Mouse (Mus musculus) liver, adult 2 months (tissue): ENCODE results near the gene R3hdml.

Source experiments
- CTCF ChIP-seq: fragments of 200-500 bp; IDR thresholded peaks from 2 replicates; pipeline ENCODE4 v1.5.1; 2011; ENCODE audit warnings: low read depth, low read length, control low read depth
- POLR2A ChIP-seq: fragments of 200-500 bp; IDR thresholded peaks from 2 replicates; pipeline ENCODE4 v1.6.1; 2011; ENCODE audit warnings: low read length, control low read depth; ENCODE audit not compliant: insufficient read depth; ENCODE audit errors: extremely low read depth

GRCm38 (mm10) chr2:163487360-163487759 lies 4.8 kb upstream of the R3hdml start:
- TF ChIP-seq CTCF (no peak), POLR2A (no peak)
